Mouse (Mus musculus): ENCODE results near the gene B4gat1.

GRCm38 (mm10) chr19:5045531-5045930, 6.9 kb downstream of the B4gat1 start:
- no peak for TF ChIP-seq POLR2A (IDR thresholded peaks at IDR 0.05; ENCODE audit: control insufficient read depth in 1 of 2, insufficient read depth in 1 of 2, low read depth in 1 of 2, low read length in 2 of 2, poor library complexity in 1 of 2)
- no peak for TF ChIP-seq CTCF (IDR thresholded peaks at IDR 0.05 in 2 of 3, conservative IDR thresholded peaks at IDR 0.05 in 1 of 3; ENCODE audit: control insufficient read depth in 1 of 3, insufficient read depth in 1 of 3, low read depth in 2 of 3, low read length in 3 of 3, poor library complexity in 1 of 3, severe bottlenecking in 1 of 3)
- no peak for TF ChIP-seq KAT2A (conservative IDR thresholded peaks at IDR 0.05; ENCODE audit: low read depth, low read length)
- no peak for TF ChIP-seq CHD2 (IDR thresholded peaks at IDR 0.05; ENCODE audit: low read length)
- no peak for TF ChIP-seq USF2 (IDR thresholded peaks at IDR 0.05; ENCODE audit: borderline replicate concordance in 1 of 2, insufficient read depth in 1 of 2, low read depth in 1 of 2, low read length in 2 of 2)
- no peak for TF ChIP-seq E2F4 (IDR thresholded peaks at IDR 0.05; ENCODE audit: borderline replicate concordance, low read depth, low read length)

Measured in MEL (cell line).